Mouse (Mus musculus) midbrain, embryonic 14.5 days (tissue): ENCODE measurements around the gene Sgsm1. TPM values are rescaled to one million over a fixed set of nuclear protein-coding genes. Genes with fewer than 3 reads are reported as not detected.

Experiments
- ATAC-seq: fragments of 200-750 bp; cut with Nextera tagmentation; 2 replicates; pipeline ENCODE4 v1.8.0; 2017; ENCODE audit warnings: moderate number of reproducible peaks, moderate library complexity; ENCODE audit not compliant: low FRiP score, low TSS enrichment
- DNase-seq: peaks from one replicate; pipeline ENCODE4 v3.0.0-alpha.2; 2015
- H3K27ac ChIP-seq: fragments of 300-500 bp; sonication (generic); replicated peaks from 2 replicates; pipeline ENCODE4 v1.5.1; 2014; ENCODE audit warnings: mild to moderate bottlenecking, low read depth, low read length, moderate library complexity
- H3K27me3 ChIP-seq: fragments of 300-500 bp; sonication (generic); 2 replicates; pipeline ENCODE4 v1.6.1; 2014; ENCODE audit warnings: low read length, control low read depth, mixed read lengths; ENCODE audit not compliant: control insufficient read depth, insufficient read depth
- H3K36me3 ChIP-seq: fragments of 300-500 bp; sonication (generic); 2 replicates; pipeline ENCODE4 v1.6.1; 2014; ENCODE audit warnings: low read length, control low read depth; ENCODE audit not compliant: control insufficient read depth, insufficient read depth
- H3K4me1 ChIP-seq: fragments of 300-500 bp; sonication (generic); 2 replicates; pipeline ENCODE4 v1.6.1; 2014; ENCODE audit warnings: mild to moderate bottlenecking, antibody characterized with exemption, low read length, control low read depth; ENCODE audit not compliant: control insufficient read depth, insufficient read depth
- H3K4me2 ChIP-seq: fragments of 300-500 bp; sonication (generic); 2 replicates; pipeline ENCODE4 v1.6.1; 2014; ENCODE audit warnings: mild to moderate bottlenecking, low read length, moderate library complexity
- H3K4me3 ChIP-seq: fragments of 300-500 bp; sonication (generic); replicated peaks from 2 replicates; pipeline ENCODE4 v1.5.1; 2014; ENCODE audit warnings: low read depth, low read length
- H3K9ac ChIP-seq: fragments of 300-500 bp; sonication (generic); replicated peaks from 2 replicates; pipeline ENCODE4 v1.6.1; 2014; ENCODE audit warnings: mild to moderate bottlenecking, low read length, moderate library complexity
- H3K9me3 ChIP-seq: fragments of 300-500 bp; sonication (generic); 2 replicates; pipeline ENCODE4 v1.6.1; 2016; ENCODE audit warnings: low read length, control low read depth, mixed read lengths; ENCODE audit not compliant: control insufficient read depth
- WGBS: fragments of 180-500 bp; shearing (Covaris S2); extraction: QIAGEN DNeasy Blood & Tissue Kit; methylation state at CpG from one replicate; pipeline ENCODE4 v1.1.7; 2014; 5-methylcytosine and 5-hydroxymethylcytosine counted together
- microRNA-seq: library from miRNA; unstranded; fragments of <30 nt; microRNA quantifications from one replicate; pipeline ENCODE4, GENCODE M21; 2016
- polyA plus RNA-seq: library from polyadenylated mRNA; unstranded; fragments of >200 nt; fragmentation: Nextera tagmentation; extraction: Ambion mirVana; gene quantifications from 2 replicates; pipeline ENCODE4 v1.2.1, GENCODE M21; 2014

The Sgsm1 gene
- polyA plus RNA-seq, 1 experiment from 2014 or later, result 15.2 TPM

DNA sequence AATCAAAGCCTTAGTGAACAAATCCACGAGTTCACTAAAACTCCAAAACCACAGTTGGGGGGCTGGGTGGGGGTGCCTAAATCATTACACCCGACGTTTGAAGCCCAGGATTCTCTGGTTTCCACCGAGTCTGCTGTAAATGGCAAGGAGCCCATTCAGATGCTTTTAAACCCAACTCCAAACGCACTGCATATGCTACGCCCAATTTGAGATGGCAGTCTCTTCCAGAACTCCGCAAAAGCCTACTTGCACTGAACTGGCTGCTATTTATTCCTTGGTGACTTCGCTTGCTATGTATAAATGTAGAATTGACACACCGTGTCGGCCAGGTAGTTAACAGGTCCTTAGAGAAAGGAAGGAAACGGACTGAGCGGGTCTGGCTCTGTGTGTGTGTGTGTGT, 115.1 kb downstream of the Sgsm1 start:
- H3K4me2 ChIP-seq, result no peak overlapping the region
- H3K9me3 ChIP-seq, result no peaks in the 10 kb centered on the region
- H3K4me1 ChIP-seq, result peaks cover 9% of the 10 kb centered on the region
- H3K4me3 ChIP-seq, result no peak overlapping the region
- H3K27ac ChIP-seq, result no peak overlapping the region
- no peak for DNase-seq
- H3K36me3 ChIP-seq, result no peaks in the 10 kb centered on the region
- no peaks in the 10 kb centered on the region for H3K27me3 ChIP-seq
- WGBS, result 87% methylated on average over 12 of the region's 12 CpGs
- no peak for ATAC-seq
- H3K9ac ChIP-seq, result no peak overlapping the region

DNA sequence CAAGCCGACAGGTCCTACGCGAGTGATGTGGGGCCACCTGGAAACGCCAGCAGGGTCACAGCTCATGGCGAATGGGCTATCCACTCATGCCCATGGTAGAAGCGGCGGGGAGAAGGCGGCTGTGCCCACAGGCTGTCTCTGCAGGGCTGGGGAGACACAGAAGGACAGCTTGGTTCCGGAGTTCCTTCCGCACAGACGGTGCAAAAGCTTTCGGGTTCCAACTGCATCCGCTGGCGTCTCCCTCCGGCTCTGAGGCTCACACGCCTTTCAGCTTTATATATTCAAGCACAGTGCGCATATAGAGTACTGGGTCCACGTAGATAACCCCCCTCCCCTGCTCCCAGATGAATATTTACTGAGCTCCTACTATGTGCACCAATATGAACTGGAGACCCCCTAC, 116.8 kb downstream of the Sgsm1 start:
- Histone ChIP-seq H3K4me1 (peaks cover 9% of the 10 kb centered on the region), H3K4me2 (no peak overlapping the region), H3K9ac (no peak overlapping the region), H3K9me3 (no peaks in the 10 kb centered on the region), H3K27ac (no peak overlapping the region), H3K4me3 (no peak overlapping the region), H3K36me3 (no peaks in the 10 kb centered on the region), H3K27me3 (no peaks in the 10 kb centered on the region)
- 93% methylated on average over 18 of the region's 18 CpGs for WGBS
- ATAC-seq, result no peak
- no peak for DNase-seq

Small RNA genes within 50 kb of the gene (microRNA-seq; reads per million reads assigned to microRNA genes)
- gene Mir7229 (not detected), gene Mir7230 (not detected)

Other genes with a start within 250 kb of the Sgsm1 start
- not detected in 2 replicates for gene Crybb2, start 240.7 kb downstream of the Sgsm1 start, polyA plus RNA-seq
- gene Crybb3, start 229.2 kb downstream of the Sgsm1 start, polyA plus RNA-seq, result 0.70 and 0.77 TPM in 2 replicates
- gene 2900026A02Rik, start 89.5 kb downstream of the Sgsm1 start, polyA plus RNA-seq, result 1.6 and 2.1 TPM in 2 replicates
- 0.15 TPM in 1 of 2 replicates, not detected in the other for gene Tmem211, start 83.9 kb downstream of the Sgsm1 start, polyA plus RNA-seq
- not detected in 2 replicates for gene Aym1, start 46.5 kb upstream of the Sgsm1 start, polyA plus RNA-seq
- 10.7 and 12.0 TPM in 2 replicates for gene Wscd2, start 179.5 kb upstream of the Sgsm1 start, polyA plus RNA-seq